Mouse (Mus musculus): Measurements from ENCODE around the gene Myrf. TPM values are rescaled to one million over a fixed set of nuclear protein-coding genes. Genes with fewer than 3 reads are reported as not detected.
A peak's percentile ranks its signal among the peaks of the same experiment; 100 is the strongest.

The Myrf gene
- polyA plus RNA-seq (2012; rRNA removed): 2.3 and 3.8 TPM in 2 replicates

DNA sequence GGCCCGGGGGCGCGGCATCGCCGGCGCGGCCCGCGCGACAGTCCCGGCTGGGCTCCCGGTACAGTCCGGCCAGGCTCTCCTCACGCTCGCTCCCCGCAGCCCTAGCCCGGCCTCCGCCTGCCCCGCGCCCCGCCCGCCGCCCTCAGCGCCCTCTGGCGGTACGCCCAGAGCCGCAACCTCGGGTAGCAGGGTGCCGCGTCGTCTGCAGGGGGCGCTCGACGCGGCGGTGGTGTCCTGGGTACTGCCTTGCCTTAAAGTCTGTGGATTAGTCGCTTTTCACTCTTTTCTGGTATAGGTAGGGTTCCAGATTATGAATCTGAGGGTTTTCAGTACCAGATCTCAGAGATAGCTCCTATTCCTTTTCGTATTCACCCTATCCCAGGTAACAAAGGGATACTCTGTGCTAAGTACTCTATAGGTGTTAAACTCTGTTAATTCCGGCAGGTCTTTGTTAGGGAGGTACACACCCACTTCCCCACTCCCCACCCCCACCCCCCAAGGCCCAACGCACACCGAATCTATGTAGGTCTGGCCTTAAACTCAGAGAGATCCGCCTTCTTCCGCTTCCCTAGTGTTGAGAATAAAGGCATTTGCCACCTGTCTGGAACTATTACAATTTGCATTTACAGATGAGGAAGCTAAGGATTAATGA is at the start of gene Myrf:
TSS of gene Myrf (minus strand) at position 95 of the 652 bp plus-strand sequence.
- Histone ChIP-seq H3K4me3 (ENCODE audit: extremely low read depth, insufficient read depth, insufficient read length) (peak within 1 kb of the TSS; percentile 38; the same call in 1 of the 2 replicates), H3K27me3 (ENCODE audit: control insufficient read depth, insufficient read depth, low read length) (peaks cover 6% of the 10 kb centered on the region), H3K4me1 (ENCODE audit: control insufficient read depth, insufficient read depth, insufficient read length) (peaks cover 5% of the 10 kb centered on the region; the same call in 1 of the 2 replicates), H3K36me3 (ENCODE audit: control insufficient read depth, insufficient read depth, low read length) (no peaks in the 10 kb centered on the region), H3K27ac (ENCODE audit: insufficient read depth, low read length) (no peak within 1 kb of the TSS)
- peak; percentile 7 to 48 for DNase-seq (ENCODE audit: low read depth in 1 of 2, low spot score in 2 of 2)
- 11% methylated on average over 39 of the region's 43 CpGs for WGBS
- TF ChIP-seq CTCF (IDR thresholded peaks at IDR 0.05; ENCODE audit: extremely low read depth, insufficient read depth, insufficient read length, insufficient replicate concordance) (peak; percentile 96), POLR2A (IDR thresholded peaks at IDR 0.05; ENCODE audit: low read depth, low read length) (no peak)

DNA sequence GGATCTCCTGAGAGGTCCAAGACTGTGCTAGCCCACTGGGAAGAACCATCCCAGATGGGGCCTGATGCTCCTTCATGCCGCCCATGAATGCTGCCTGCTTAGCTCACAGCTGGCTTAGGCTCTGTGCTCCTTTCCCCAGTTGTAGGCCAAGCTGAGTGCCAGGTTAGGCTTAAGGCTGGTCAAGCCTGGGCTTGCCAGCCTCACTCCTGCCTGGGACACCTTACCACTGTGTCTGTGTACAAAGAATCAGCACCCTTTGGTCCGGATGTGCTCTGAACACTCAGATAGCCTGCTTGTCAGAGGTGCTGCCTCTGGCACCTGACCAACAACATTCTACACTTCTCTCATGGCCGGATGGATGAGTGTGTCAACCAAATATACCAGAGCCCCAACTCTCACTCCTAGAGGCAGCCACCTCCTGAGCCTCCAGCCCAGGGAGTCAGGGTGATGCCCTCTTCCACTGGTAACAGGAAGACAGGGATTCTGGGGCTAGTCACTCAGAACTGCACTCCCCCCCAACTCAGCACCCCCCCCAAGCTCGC is 49.1 kb upstream of the Myrf start:
- 78% methylated on average over 4 of the region's 4 CpGs for WGBS

DNA sequence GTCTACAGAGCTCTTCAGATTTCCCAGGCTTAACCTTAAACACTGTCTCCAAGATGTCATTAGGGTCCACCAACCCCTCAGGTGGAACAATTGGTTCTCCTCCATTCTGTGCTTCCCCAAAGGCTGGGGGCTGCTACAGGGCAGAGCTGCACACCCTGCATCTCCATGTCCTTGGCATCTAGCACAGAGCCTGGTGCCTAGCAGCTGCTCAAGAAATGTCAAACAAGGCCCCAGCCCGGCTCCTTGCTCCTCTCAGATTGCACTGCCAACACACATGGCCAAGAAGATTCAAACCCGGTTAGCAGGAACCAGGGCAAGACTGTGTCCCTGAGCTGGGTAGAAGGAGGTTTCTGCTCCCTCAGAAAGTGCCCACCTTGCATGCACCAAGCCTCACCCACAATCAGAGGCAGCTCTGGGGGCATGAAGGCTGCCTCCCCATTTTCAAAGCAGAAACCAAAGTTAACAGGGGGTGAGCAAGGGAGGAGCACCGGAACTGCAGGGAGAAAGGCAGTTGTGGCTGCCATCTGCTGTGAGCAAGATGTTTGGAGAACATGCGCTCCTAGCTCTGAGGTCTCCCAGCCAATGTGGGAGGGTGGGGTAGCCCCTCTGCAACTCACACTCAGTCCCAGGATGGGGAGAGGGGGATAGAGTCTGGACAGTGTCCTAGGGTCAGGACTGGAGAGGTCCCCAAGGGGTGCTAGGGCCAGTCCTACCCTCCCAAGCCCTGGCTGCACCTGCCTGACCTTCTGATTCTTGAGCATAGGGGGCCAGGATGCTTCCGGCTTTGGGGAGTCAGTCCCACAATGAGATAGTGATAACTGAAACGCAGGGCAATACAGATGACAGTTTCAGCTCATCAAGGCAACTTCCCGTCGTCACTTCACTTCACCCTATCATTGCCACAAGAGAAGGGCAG is 47.8 kb upstream of the Myrf start:
- H3K36me3 ChIP-seq (ENCODE audit: control insufficient read depth, insufficient read depth, low read length): no peaks in the 10 kb centered on the region
- TF ChIP-seq POLR2A (IDR thresholded peaks at IDR 0.05; ENCODE audit: low read depth, low read length): no peak
- no peak for TF ChIP-seq CTCF (IDR thresholded peaks at IDR 0.05; ENCODE audit: extremely low read depth, insufficient read depth, insufficient read length, insufficient replicate concordance)
- DNase-seq (ENCODE audit: low read depth in 1 of 2, low spot score in 2 of 2): no peak
- H3K4me3 ChIP-seq (ENCODE audit: extremely low read depth, insufficient read depth, insufficient read length): no peak overlapping the region
- no peaks in the 10 kb centered on the region; the same call in 1 of the 2 replicates for H3K4me1 ChIP-seq (ENCODE audit: control insufficient read depth, insufficient read depth, insufficient read length)
- H3K27me3 ChIP-seq (ENCODE audit: control insufficient read depth, insufficient read depth, low read length): no peaks in the 10 kb centered on the region
- WGBS: 92% methylated on average over 8 of the region's 8 CpGs
- no peak overlapping the region for H3K27ac ChIP-seq (ENCODE audit: insufficient read depth, low read length)

More for the DNA sequence above, 49.1 kb upstream of the Myrf start:
- H3K4me1 ChIP-seq (ENCODE audit: control insufficient read depth, insufficient read depth, insufficient read length): no peaks in the 10 kb centered on the region; the same call in 1 of the 2 replicates
- H3K27me3 ChIP-seq (ENCODE audit: control insufficient read depth, insufficient read depth, low read length): no peaks in the 10 kb centered on the region
- no peak for DNase-seq (ENCODE audit: low read depth in 1 of 2, low spot score in 2 of 2)
- 0 out of 2 replicates have a peak overlapping the region, but pooled peaks have one; percentile 38 for H3K27ac ChIP-seq (ENCODE audit: insufficient read depth, low read length)
- TF ChIP-seq POLR2A (IDR thresholded peaks at IDR 0.05; ENCODE audit: low read depth, low read length): no peak
- no peak for TF ChIP-seq CTCF (IDR thresholded peaks at IDR 0.05; ENCODE audit: extremely low read depth, insufficient read depth, insufficient read length, insufficient replicate concordance)
- H3K4me3 ChIP-seq (ENCODE audit: extremely low read depth, insufficient read depth, insufficient read length): no peak overlapping the region
- H3K36me3 ChIP-seq (ENCODE audit: control insufficient read depth, insufficient read depth, low read length): no peaks in the 10 kb centered on the region

DNA sequence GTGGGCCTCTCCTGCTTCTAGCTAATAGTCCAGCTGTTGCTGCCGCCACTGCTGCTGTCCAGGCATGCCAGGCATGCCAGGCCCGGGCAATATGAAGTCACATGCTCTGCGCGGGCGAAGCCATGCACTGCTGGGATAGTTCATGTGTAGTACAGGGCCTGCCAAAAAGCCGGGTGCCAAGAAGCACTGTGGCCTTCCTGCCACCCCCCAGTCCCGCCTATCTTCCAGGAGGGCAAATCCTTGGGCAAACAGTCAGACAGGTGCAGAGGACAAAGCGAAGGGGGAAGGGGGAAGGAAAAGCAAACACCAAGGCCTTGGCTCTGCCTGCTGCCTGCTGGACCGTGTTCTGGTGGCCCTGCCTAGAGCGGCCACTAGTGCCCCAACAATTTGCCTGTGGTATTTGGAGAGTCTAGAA is 45.9 kb upstream of the Myrf start:
- no peaks in the 10 kb centered on the region for H3K36me3 ChIP-seq (ENCODE audit: control insufficient read depth, insufficient read depth, low read length)
- H3K27ac ChIP-seq (ENCODE audit: insufficient read depth, low read length): no peak overlapping the region
- no peak for DNase-seq (ENCODE audit: low read depth in 1 of 2, low spot score in 2 of 2)
- H3K4me1 ChIP-seq (ENCODE audit: control insufficient read depth, insufficient read depth, insufficient read length): no peaks in the 10 kb centered on the region; the same call in 1 of the 2 replicates
- H3K27me3 ChIP-seq (ENCODE audit: control insufficient read depth, insufficient read depth, low read length): no peaks in the 10 kb centered on the region
- WGBS: 86% methylated on average over 10 of the region's 10 CpGs
- H3K4me3 ChIP-seq (ENCODE audit: extremely low read depth, insufficient read depth, insufficient read length): no peak overlapping the region
- TF ChIP-seq CTCF (IDR thresholded peaks at IDR 0.05; ENCODE audit: extremely low read depth, insufficient read depth, insufficient read length, insufficient replicate concordance) (no peak), POLR2A (IDR thresholded peaks at IDR 0.05; ENCODE audit: low read depth, low read length) (no peak)

DNA sequence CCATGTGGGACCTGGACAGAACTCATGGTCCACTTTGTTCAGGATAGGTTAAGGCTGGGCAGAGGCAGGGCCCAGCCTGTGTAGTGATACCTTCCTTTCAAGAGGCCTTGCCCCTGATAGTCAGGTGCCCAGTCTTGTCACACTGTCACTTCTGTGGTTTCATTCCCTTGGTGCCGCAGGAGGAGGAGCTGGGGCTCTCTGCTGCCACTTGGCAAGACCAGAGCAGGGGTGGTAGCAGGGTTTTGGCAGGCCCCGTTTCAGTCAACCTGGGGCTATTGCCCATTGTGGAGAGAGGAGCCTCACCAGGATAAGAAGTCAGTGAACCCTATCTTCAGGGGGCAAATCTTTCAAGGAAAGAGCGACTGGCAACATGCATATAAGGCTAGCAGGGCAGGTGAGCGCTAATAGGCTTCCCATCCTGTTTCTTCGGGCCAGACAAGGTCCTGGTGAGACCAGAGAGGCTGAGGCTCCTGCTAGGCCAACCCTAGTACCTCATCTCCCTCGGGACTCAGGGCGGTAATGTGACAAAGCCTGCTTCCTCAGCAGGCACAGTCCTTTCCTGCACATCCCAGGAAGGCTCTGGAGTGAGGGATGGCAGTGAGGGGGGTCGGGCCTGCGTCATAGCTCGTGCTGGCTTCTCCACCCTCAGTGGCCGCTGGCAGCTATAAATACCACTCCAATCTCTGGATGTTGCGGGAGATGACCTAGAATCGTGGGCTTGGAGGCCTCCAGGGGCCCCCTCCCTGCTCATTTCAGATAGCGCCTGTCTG is 40.4 kb upstream of the Myrf start:
- Histone ChIP-seq H3K27ac (ENCODE audit: insufficient read depth, low read length) (no peak overlapping the region), H3K27me3 (ENCODE audit: control insufficient read depth, insufficient read depth, low read length) (no peaks in the 10 kb centered on the region), H3K4me1 (ENCODE audit: control insufficient read depth, insufficient read depth, insufficient read length) (peaks cover 25% of the 10 kb centered on the region; the same call in 1 of the 2 replicates), H3K36me3 (ENCODE audit: control insufficient read depth, insufficient read depth, low read length) (no peaks in the 10 kb centered on the region), H3K4me3 (ENCODE audit: extremely low read depth, insufficient read depth, insufficient read length) (no peak overlapping the region)
- no peak for DNase-seq (ENCODE audit: low read depth in 1 of 2, low spot score in 2 of 2)
- TF ChIP-seq POLR2A (IDR thresholded peaks at IDR 0.05; ENCODE audit: low read depth, low read length) (no peak), CTCF (IDR thresholded peaks at IDR 0.05; ENCODE audit: extremely low read depth, insufficient read depth, insufficient read length, insufficient replicate concordance) (no peak)
- 82% methylated on average over 14 of the region's 14 CpGs for WGBS

DNA sequence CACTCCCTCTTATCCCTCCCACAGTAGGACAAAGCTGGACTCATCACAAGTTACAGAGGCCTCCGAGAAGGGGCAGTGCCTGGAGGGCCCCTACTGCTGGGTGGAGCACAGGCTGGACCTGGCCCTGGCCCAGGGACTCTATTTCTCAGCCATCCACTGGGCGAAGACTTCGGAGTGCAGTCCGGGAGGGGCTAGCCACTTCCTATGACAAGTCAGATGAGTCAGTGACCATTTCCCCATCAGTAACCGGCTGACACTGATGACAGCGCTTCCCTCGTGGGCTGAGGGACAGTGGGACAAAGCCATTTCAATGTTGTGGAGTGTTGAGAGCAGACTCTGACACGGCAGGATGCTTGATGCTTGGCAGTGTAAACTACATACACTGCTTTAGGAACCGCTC is 39.1 kb upstream of the Myrf start:
- peaks cover 26% of the 10 kb centered on the region; the same call in 1 of the 2 replicates for H3K4me1 ChIP-seq (ENCODE audit: control insufficient read depth, insufficient read depth, insufficient read length)
- no peaks in the 10 kb centered on the region for H3K36me3 ChIP-seq (ENCODE audit: control insufficient read depth, insufficient read depth, low read length)
- H3K4me3 ChIP-seq (ENCODE audit: extremely low read depth, insufficient read depth, insufficient read length): no peak overlapping the region
- H3K27me3 ChIP-seq (ENCODE audit: control insufficient read depth, insufficient read depth, low read length): no peaks in the 10 kb centered on the region
- TF ChIP-seq POLR2A (IDR thresholded peaks at IDR 0.05; ENCODE audit: low read depth, low read length) (no peak), CTCF (IDR thresholded peaks at IDR 0.05; ENCODE audit: extremely low read depth, insufficient read depth, insufficient read length, insufficient replicate concordance) (no peak)
- no peak overlapping the region for H3K27ac ChIP-seq (ENCODE audit: insufficient read depth, low read length)
- DNase-seq (ENCODE audit: low read depth in 1 of 2, low spot score in 2 of 2): no peak
- WGBS: 64% methylated on average over 9 of the region's 9 CpGs
